ENCODE assay signal across 16 mouse cellular contexts in genomic region chr10:103784920-103785319, GRCm38 (mm10).
DNase-seq lines count a peak whose midpoint lies in the region; ATAC-seq and TF ChIP-seq lines count a peak whose summit lies in the region.
"Had no signal": no experiment of that assay in that cellular context is flagged by ENCODE, and none has a peak within 500 bp of the region (broad histone marks: within the 10 kb centered on the region; RNA-seq: fewer than 3 reads in every experiment).

No protein-coding gene starts in this region.

- TF ChIP-seq CTCF in kidney, postnatal 0 days (IDR thresholded peaks at IDR 0.05; ENCODE audit: low read depth) = peak; percentile 67

- DNase-seq in forebrain, embryonic 14.5 days (ENCODE audit: low spot score) = peak; percentile 54
- no peak for DNase-seq in forebrain, embryonic 10.5 days (ENCODE audit: extremely low spot score, low spot score)
- DNase-seq in kidney, postnatal 0 days (ENCODE audit: low spot score) = peak; percentile 28
- DNase-seq in kidney, postnatal 4 days = no peak
- peak; percentile 49 for DNase-seq in retina, embryonic 14.5 days (ENCODE audit: low spot score)
- no peak for DNase-seq in retina, postnatal 1 day
- peak; percentile 6 for DNase-seq in telencephalon, adult 2 months (ENCODE audit: low read depth, low spot score)
- no peak for DNase-seq in cerebellum, adult 18-20 months
- DNase-seq: B cell, adult 2 months; cerebellum, postnatal 14 days; lung, postnatal 14 days had no signal

- no peaks in the 10 kb centered on the region for H3K36me3 ChIP-seq in forebrain, embryonic 14.5 days (ENCODE audit: control insufficient read depth, insufficient read depth, low read length)
- H3K36me3 ChIP-seq in forebrain, embryonic 10.5 days (replicated peaks) = no peaks in the 10 kb centered on the region
- H3K36me3 ChIP-seq in kidney, postnatal 0 days (ENCODE audit: insufficient read depth, low read length) = no peaks in the 10 kb centered on the region
- H3K36me3 ChIP-seq: embryonic facial prominence, embryonic 15.5 days; heart, embryonic 13.5 days; kidney, embryonic 15.5 days; limb, embryonic 13.5 days; liver, embryonic 15.5 days had no signal

- H3K27me3 ChIP-seq in forebrain, embryonic 14.5 days (replicated peaks; ENCODE audit: control insufficient read depth, insufficient read depth, low read length) = no peaks in the 10 kb centered on the region
- no peaks in the 10 kb centered on the region for H3K27me3 ChIP-seq in forebrain, embryonic 10.5 days (ENCODE audit: poor library complexity, severe bottlenecking)
- H3K27me3 ChIP-seq in kidney, postnatal 0 days (ENCODE audit: insufficient read depth, low read length) = no peaks in the 10 kb centered on the region
- H3K27me3 ChIP-seq: embryonic facial prominence, embryonic 15.5 days; heart, embryonic 13.5 days; kidney, embryonic 15.5 days; limb, embryonic 13.5 days; liver, embryonic 15.5 days had no signal

- no peak overlapping the region for H3K4me2 ChIP-seq in forebrain, embryonic 14.5 days (ENCODE audit: low read length)
- H3K4me2 ChIP-seq in kidney, postnatal 0 days (ENCODE audit: low read length) = no peak overlapping the region
- H3K4me2 ChIP-seq: embryonic facial prominence, embryonic 15.5 days; heart, embryonic 13.5 days; kidney, embryonic 15.5 days; limb, embryonic 13.5 days; liver, embryonic 15.5 days had no signal

- no peak overlapping the region for H3K9ac ChIP-seq in forebrain, embryonic 14.5 days (ENCODE audit: low read length)
- no peak overlapping the region for H3K9ac ChIP-seq in kidney, postnatal 0 days (ENCODE audit: low read depth, low read length)
- H3K9ac ChIP-seq: embryonic facial prominence, embryonic 15.5 days; heart, embryonic 13.5 days; kidney, embryonic 15.5 days; limb, embryonic 13.5 days; liver, embryonic 15.5 days had no signal

- ATAC-seq in forebrain, embryonic 14.5 days = no peak
- ATAC-seq in kidney, postnatal 0 days (replicated peaks; ENCODE audit: low FRiP score, low read depth) = no peak

- H3K4me3 ChIP-seq in forebrain, embryonic 14.5 days (ENCODE audit: low read depth, low read length) = no peak overlapping the region
- no peak overlapping the region for H3K4me3 ChIP-seq in forebrain, embryonic 10.5 days
- H3K4me3 ChIP-seq in kidney, postnatal 0 days (replicated peaks; ENCODE audit: low read depth, low read length) = no peak overlapping the region
- H3K4me3 ChIP-seq: embryonic facial prominence, embryonic 15.5 days; heart, embryonic 13.5 days; kidney, embryonic 15.5 days; limb, embryonic 13.5 days; liver, embryonic 15.5 days had no signal

- H3K9me3 ChIP-seq in forebrain, embryonic 14.5 days (replicated peaks; ENCODE audit: control insufficient read depth, low read length) = no peaks in the 10 kb centered on the region
- H3K9me3 ChIP-seq in forebrain, embryonic 10.5 days = no peaks in the 10 kb centered on the region
- H3K9me3 ChIP-seq in kidney, postnatal 0 days (replicated peaks; ENCODE audit: low read length) = no peaks in the 10 kb centered on the region
- H3K9me3 ChIP-seq: embryonic facial prominence, embryonic 15.5 days; heart, embryonic 13.5 days; kidney, embryonic 15.5 days; limb, embryonic 13.5 days; liver, embryonic 15.5 days had no signal

- no peaks in the 10 kb centered on the region for H3K4me1 ChIP-seq in forebrain, embryonic 14.5 days (ENCODE audit: control insufficient read depth, insufficient read depth, low read length)
- H3K4me1 ChIP-seq in forebrain, embryonic 10.5 days = no peaks in the 10 kb centered on the region
- no peaks in the 10 kb centered on the region for H3K4me1 ChIP-seq in kidney, postnatal 0 days (replicated peaks; ENCODE audit: insufficient read depth, low read length)
- H3K4me1 ChIP-seq: embryonic facial prominence, embryonic 15.5 days; heart, embryonic 13.5 days; kidney, embryonic 15.5 days; limb, embryonic 13.5 days; liver, embryonic 15.5 days had no signal

- no peak overlapping the region for H3K27ac ChIP-seq in forebrain, embryonic 14.5 days (ENCODE audit: low read depth, low read length)
- H3K27ac ChIP-seq in forebrain, embryonic 10.5 days = no peak overlapping the region
- no peak overlapping the region for H3K27ac ChIP-seq in kidney, postnatal 0 days
- H3K27ac ChIP-seq: embryonic facial prominence, embryonic 15.5 days; heart, embryonic 13.5 days; kidney, embryonic 15.5 days; limb, embryonic 13.5 days; liver, embryonic 15.5 days had no signal

Comparison
In these comparisons a context has a peak if more than half of its experiments do, and no peak if none do; other contexts are left out.
1. DNase-seq: peak in forebrain, embryonic 14.5 days (single experiment), kidney, postnatal 0 days (single experiment), retina, embryonic 14.5 days (single experiment) and telencephalon, adult 2 months (single experiment); none in forebrain, embryonic 10.5 days (single experiment), kidney, postnatal 4 days (0 of 2), retina, postnatal 1 day (single experiment) and cerebellum, adult 18-20 months (0 of 2).